Mouse (Mus musculus) MEL (cell line): ENCODE results near the gene Wnt10b. TPM values are rescaled to one million over a fixed set of nuclear protein-coding genes. Genes with fewer than 3 reads are reported as not detected.

Experiments
- DNase-seq: peaks from one replicate; pipeline ENCODE4 v3.0.0; 2011; ENCODE audit warnings: low read depth, low spot score
- H3K27ac ChIP-seq: 2 replicates; pipeline ENCODE4 v1.5.1; 2012; ENCODE audit warnings: low read depth, mild to moderate bottlenecking, control low read depth, low read length, moderate library complexity; ENCODE audit not compliant: control insufficient read depth
- H3K27me3 ChIP-seq, 2 experiments: fragments of 150-350 bp in 1 of 2; sonication (generic) in 1 of 2; 2 replicates each; pipeline ENCODE4 v1.6.1; 2012; ENCODE audit warnings: low read length in 2 of 2, mild to moderate bottlenecking in 2 of 2, improper control_type of control experiment in 1 of 2, moderate library complexity in 1 of 2; ENCODE audit not compliant: insufficient read depth in 2 of 2, control insufficient read depth in 1 of 2
- H3K36me3 ChIP-seq, 2 experiments: 2 replicates each; pipeline ENCODE4 v1.6.1; 2012 to 2014; ENCODE audit warnings: low read length in 2 of 2, improper control_type of control experiment in 1 of 2, inconsistent platforms in 1 of 2, mild to moderate bottlenecking in 1 of 2; ENCODE audit not compliant: insufficient read depth in 2 of 2, control insufficient read depth in 1 of 2
- H3K4me1 ChIP-seq, 2 experiments: fragments of 150-350 bp in 1 of 2; sonication (generic) in 1 of 2; 2 replicates each; pipeline ENCODE4 v1.6.1; 2012; ENCODE audit warnings: low read length in 2 of 2, improper control_type of control experiment in 1 of 2, mild to moderate bottlenecking in 1 of 2; ENCODE audit not compliant: insufficient read depth in 2 of 2, control insufficient read depth in 1 of 2
- H3K4me3 ChIP-seq, 2 experiments: fragments of 150-350 bp in 1 of 2; sonication (generic) in 1 of 2; 2 replicates each; pipeline ENCODE4 v1.5.1; 2012; ENCODE audit warnings: low read depth in 2 of 2, low read length in 2 of 2, mild to moderate bottlenecking in 2 of 2, moderate library complexity in 2 of 2, control low read depth in 1 of 2, improper control_type of control experiment in 1 of 2; ENCODE audit not compliant: control insufficient read depth in 1 of 2, insufficient read depth in 1 of 2
- H3K79me2 ChIP-seq: 2 replicates; pipeline ENCODE4 v1.6.1; 2012; ENCODE audit warnings: mild to moderate bottlenecking, low read length, moderate library complexity; ENCODE audit not compliant: control insufficient read depth, poor library complexity, insufficient read depth
- H3K9ac ChIP-seq: 2 replicates; pipeline ENCODE4 v1.6.1; 2012; ENCODE audit warnings: low read depth, mild to moderate bottlenecking, control low read depth, low read length, moderate library complexity; ENCODE audit not compliant: control insufficient read depth, poor library complexity, severe bottlenecking
- H3K9me3 ChIP-seq: fragments of 150-350 bp; sonication (generic); replicated peaks from 2 replicates; pipeline ENCODE4 v1.6.1; 2012; ENCODE audit warnings: mild to moderate bottlenecking, low read length, improper control_type of control experiment, moderate library complexity; ENCODE audit not compliant: insufficient read depth
- BHLHE40 ChIP-seq: IDR thresholded peaks from 2 replicates; pipeline ENCODE4 v1.6.1; 2012; ENCODE audit warnings: low read depth, mild to moderate bottlenecking, inconsistent platforms, low read length, improper control_type of control experiment, borderline replicate concordance
- CHD1 ChIP-seq: IDR thresholded peaks from 2 replicates; pipeline ENCODE4 v1.6.1; 2012; ENCODE audit warnings: low read depth, mild to moderate bottlenecking, inconsistent platforms, low read length, improper control_type of control experiment
- CTCF ChIP-seq, 3 experiments: IDR thresholded peaks in 2 of 3; conservative IDR thresholded peaks in 1 of 3; 2 replicates each; pipeline ENCODE4 v1.5.1; 2011 to 2012; ENCODE audit warnings: low read length in 3 of 3, low read depth in 2 of 3, mild to moderate bottlenecking in 2 of 3, improper control_type of control experiment in 1 of 3, inconsistent platforms in 1 of 3, mixed read lengths in 1 of 3, moderate library complexity in 1 of 3; ENCODE audit not compliant: control insufficient read depth in 1 of 3, insufficient read depth in 1 of 3, poor library complexity in 1 of 3, severe bottlenecking in 1 of 3
- ELF1 ChIP-seq: IDR thresholded peaks from 2 replicates; pipeline ENCODE4 v1.6.1; 2014; ENCODE audit warnings: low read depth, mild to moderate bottlenecking, inconsistent platforms, low read length, improper control_type of control experiment, moderate library complexity
- EP300 ChIP-seq, 2 experiments: IDR thresholded peaks; 2 replicates each; pipeline ENCODE4 v1.6.1; 2011; ENCODE audit warnings: improper control_type of control experiment in 2 of 2, low read length in 2 of 2, low read depth in 1 of 2, mild to moderate bottlenecking in 1 of 2
- ETS1 ChIP-seq: IDR thresholded peaks from 2 replicates; pipeline ENCODE4 v1.6.1; 2012; ENCODE audit warnings: low read depth, mild to moderate bottlenecking, inconsistent platforms, low read length, improper control_type of control experiment, moderate library complexity
- GATA1 ChIP-seq: IDR thresholded peaks from 2 replicates; pipeline ENCODE4 v1.6.1; 2011; ENCODE audit warnings: low read depth, low read length, improper control_type of control experiment
- HCFC1 ChIP-seq: IDR thresholded peaks from 2 replicates; pipeline ENCODE4 v1.6.1; 2012; ENCODE audit warnings: low read depth, mild to moderate bottlenecking, inconsistent platforms, low read length, improper control_type of control experiment, moderate library complexity
- MAFK ChIP-seq: IDR thresholded peaks from 2 replicates; pipeline ENCODE4 v1.6.1; 2011; ENCODE audit warnings: low read depth, mild to moderate bottlenecking, low read length, improper control_type of control experiment, borderline replicate concordance
- MAZ ChIP-seq: IDR thresholded peaks from 2 replicates; pipeline ENCODE4 v1.6.1; 2012; ENCODE audit warnings: low read depth, mild to moderate bottlenecking, inconsistent platforms, low read length, improper control_type of control experiment
- MEF2A ChIP-seq: IDR thresholded peaks from 2 replicates; pipeline ENCODE4 v1.6.1; 2014; ENCODE audit warnings: low read depth, mild to moderate bottlenecking, inconsistent platforms, low read length, improper control_type of control experiment; ENCODE audit not compliant: poor library complexity, insufficient replicate concordance, severe bottlenecking; ENCODE audit errors: extremely low read depth
- NRF1 ChIP-seq: IDR thresholded peaks from 2 replicates; pipeline ENCODE4 v1.6.1; 2014; ENCODE audit warnings: low read depth, mild to moderate bottlenecking, inconsistent platforms, low read length, improper control_type of control experiment, moderate library complexity; ENCODE audit not compliant: poor library complexity, insufficient read depth, severe bottlenecking
- POLR2AphosphoS2 ChIP-seq: IDR thresholded peaks from 2 replicates; pipeline ENCODE4 v1.6.1; 2011; ENCODE audit warnings: low read length, improper control_type of control experiment
- RCOR1 ChIP-seq: IDR thresholded peaks from 2 replicates; pipeline ENCODE4 v1.6.1; 2012; ENCODE audit warnings: low read depth, mild to moderate bottlenecking, inconsistent platforms, low read length, improper control_type of control experiment
- SIN3A ChIP-seq: IDR thresholded peaks from 2 replicates; pipeline ENCODE4 v1.6.1; 2012; ENCODE audit warnings: low read length, improper control_type of control experiment, inconsistent platforms
- TCF12 ChIP-seq: IDR thresholded peaks from 2 replicates; pipeline ENCODE4 v1.6.1; 2014; ENCODE audit warnings: low read depth, mild to moderate bottlenecking, inconsistent platforms, low read length, improper control_type of control experiment, moderate library complexity
- UBTF ChIP-seq: IDR thresholded peaks from 2 replicates; pipeline ENCODE4 v1.6.1; 2012; ENCODE audit warnings: low read depth, mild to moderate bottlenecking, inconsistent platforms, low read length, improper control_type of control experiment, moderate library complexity, borderline replicate concordance; ENCODE audit not compliant: insufficient read depth
- USF2 ChIP-seq, 2 experiments: IDR thresholded peaks; 2 replicates each; pipeline ENCODE4 v1.6.1; 2011 to 2012; ENCODE audit warnings: improper control_type of control experiment in 2 of 2, low read length in 2 of 2, borderline replicate concordance in 1 of 2, inconsistent platforms in 1 of 2, low read depth in 1 of 2, mild to moderate bottlenecking in 1 of 2; ENCODE audit not compliant: insufficient read depth in 1 of 2
- ZKSCAN1 ChIP-seq: IDR thresholded peaks from 2 replicates; pipeline ENCODE4 v1.6.1; 2012; ENCODE audit warnings: low read depth, mild to moderate bottlenecking, inconsistent platforms, low read length, improper control_type of control experiment, moderate library complexity
- ZNF384 ChIP-seq: IDR thresholded peaks from 2 replicates; pipeline ENCODE4 v1.6.1; 2012; ENCODE audit warnings: low read depth, mild to moderate bottlenecking, inconsistent platforms, low read length, improper control_type of control experiment
- polyA plus RNA-seq, 2 experiments: library from polyadenylated mRNA; stranded (reverse) in 1 of 2; unstranded in 1 of 2; fragments of >175 nt in 1 of 2; fragments of >200 nt in 1 of 2; gene quantifications; 2 replicates each; pipeline versions ENCODE4 v1.2.1 to v1.2.4; 2012; ENCODE audit warnings: low replicate concordance in 2 of 2, low read depth in 1 of 2; ENCODE audit not compliant: insufficient read length in 2 of 2, insufficient read depth in 1 of 2, missing spikeins in 1 of 2
- total RNA-seq: library from RNA; depleted of rRNA; stranded (reverse); fragments of 300-350 nt; gene quantifications from 2 replicates; pipeline ENCODE4 v1.2.3, GENCODE M21; 2012

Gene Wnt10b
- total and polyA plus RNA-seq, 3 experiments: 0.14 to 0.23 TPM; not detected in 1

GRCm38 (mm10) chr15:98726746-98727145, 51.2 kb downstream of the Wnt10b start:
- TF ChIP-seq HCFC1 (no peak), ZKSCAN1 (no peak), SIN3A (no peak), POLR2AphosphoS2 (no peak), EP300 (IDR thresholded peaks at IDR 0.05; ENCODE audit: low read depth in 1 of 2, low read length in 2 of 2) (no peak), ZNF384 (no peak), BHLHE40 (no peak), UBTF (no peak), MAFK (no peak), RCOR1 (no peak), ELF1 (no peak), NRF1 (no peak), MEF2A (no peak), ETS1 (no peak), GATA1 (no peak), CTCF (IDR thresholded peaks at IDR 0.05 in 2 of 3, conservative IDR thresholded peaks at IDR 0.05 in 1 of 3; ENCODE audit: control insufficient read depth in 1 of 3, insufficient read depth in 1 of 3, low read depth in 2 of 3, low read length in 3 of 3, poor library complexity in 1 of 3, severe bottlenecking in 1 of 3) (no peak), USF2 (IDR thresholded peaks at IDR 0.05; ENCODE audit: borderline replicate concordance in 1 of 2, insufficient read depth in 1 of 2, low read depth in 1 of 2, low read length in 2 of 2) (no peak)
- Histone ChIP-seq H3K27me3 (no peaks in the 10 kb centered on the region), H3K36me3 (no peaks in the 10 kb centered on the region; a peak in 2 of 4 replicates), H3K27ac (peak overlapping the region; percentile 2; the same call in 1 of the 2 replicates), H3K9me3 (no peaks in the 10 kb centered on the region), H3K4me3 (peak overlapping the region; percentile 78 to 86), H3K79me2 (peaks cover 11% of the 10 kb centered on the region), H3K4me1 (peaks cover 0 to 15% of the 10 kb centered on the region in 2 experiments; a peak in 2 of 4 replicates), H3K9ac (peak overlapping the region; percentile 71)
- DNase-seq: peak; percentile 53

DNA sequence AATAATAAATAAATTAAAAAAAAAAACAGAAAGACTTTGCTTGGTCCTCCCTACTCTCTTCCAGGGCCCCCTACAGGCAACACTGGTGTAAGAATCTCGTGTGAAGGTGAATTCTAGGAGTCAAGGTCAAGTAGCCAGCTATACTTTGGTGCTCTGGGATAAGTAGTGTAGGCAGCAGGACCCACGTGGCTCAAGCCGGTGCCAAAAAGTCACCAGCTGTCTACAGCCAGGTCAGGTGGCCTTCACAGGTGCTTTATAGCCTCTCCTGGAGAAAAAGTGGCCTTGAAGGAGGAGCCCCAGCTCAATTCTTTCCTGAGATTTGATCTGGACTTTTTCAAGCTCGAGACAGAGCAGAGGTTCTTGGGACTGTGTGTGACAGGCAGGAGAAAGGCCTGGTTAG, 51.9 kb downstream of the Wnt10b start:
- Histone ChIP-seq H3K27ac (no peak overlapping the region), H3K27me3 (no peaks in the 10 kb centered on the region)
- TF ChIP-seq MAZ: no peak
- TF ChIP-seq CTCF (IDR thresholded peaks at IDR 0.05 in 2 of 3, conservative IDR thresholded peaks at IDR 0.05 in 1 of 3; ENCODE audit: control insufficient read depth in 1 of 3, insufficient read depth in 1 of 3, low read depth in 2 of 3, low read length in 3 of 3, poor library complexity in 1 of 3, severe bottlenecking in 1 of 3): peak in 2 of 3 experiments; percentile 18 to 22; a peak in 2 of 6 replicates
- TF ChIP-seq TCF12: no peak
- no peak for TF ChIP-seq CHD1
- TF ChIP-seq, all 39 proteins: peak for 1
- Histone ChIP-seq H3K36me3 (no peaks in the 10 kb centered on the region; a peak in 2 of 4 replicates), H3K9ac (peak overlapping the region; percentile 71; the same call in 1 of the 2 replicates), H3K9me3 (no peaks in the 10 kb centered on the region), H3K4me1 (peaks cover 0 to 15% of the 10 kb centered on the region in 2 experiments; a peak in 2 of 4 replicates), H3K79me2 (peaks cover 11% of the 10 kb centered on the region), H3K4me3 (no peak overlapping the region)
- DNase-seq: peak; percentile 45
